In the genomic region with DNA sequence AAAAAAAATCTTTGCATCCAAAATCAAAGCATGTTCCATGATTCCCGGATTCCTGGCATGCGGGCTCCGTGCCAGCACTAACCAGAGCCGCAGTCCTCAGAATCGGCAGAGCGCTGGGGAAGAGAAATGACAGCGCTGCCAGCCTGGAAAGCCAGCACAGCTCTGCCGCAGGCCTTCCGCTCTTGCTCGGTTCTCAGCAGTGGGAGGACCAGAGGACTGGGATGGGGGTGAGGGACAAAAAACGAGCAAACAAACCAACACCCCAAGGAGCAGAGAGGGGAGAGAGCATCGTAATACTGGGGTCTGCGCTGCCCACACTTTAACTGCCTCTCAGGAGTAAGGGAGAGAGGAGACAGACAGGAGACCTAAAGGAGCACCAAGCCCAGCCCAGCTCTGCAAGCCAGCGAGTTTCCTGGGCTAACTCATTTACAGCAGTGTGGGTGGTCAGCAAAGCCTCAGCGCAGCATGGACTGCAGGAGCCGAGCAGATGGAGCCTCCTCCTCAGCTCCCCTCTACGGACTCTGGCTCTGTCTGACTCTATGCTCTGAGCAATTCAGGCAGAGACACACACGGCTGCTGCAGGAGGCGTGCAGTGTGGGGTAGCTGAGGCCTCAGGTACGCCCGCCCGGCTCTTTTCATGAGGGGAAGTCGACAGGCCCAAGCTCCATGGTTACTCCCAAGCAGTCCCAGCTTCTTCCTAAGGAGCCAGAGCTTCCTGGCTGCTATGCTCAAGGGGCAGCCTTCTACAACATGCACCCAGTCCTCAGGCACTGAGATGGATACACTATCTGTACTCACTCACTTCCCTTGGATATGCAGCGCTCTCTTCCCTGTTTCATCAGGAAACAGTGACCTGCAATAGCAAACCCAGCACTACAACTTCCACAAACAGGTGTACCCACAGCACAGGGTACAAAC, we compare ENCODE assay signal across 8 mouse cellular contexts. TPM values are rescaled to one million over a fixed set of nuclear protein-coding genes. Genes with fewer than 3 reads are reported as not detected.
A peak's percentile ranks its signal among the peaks of the same experiment; 100 is the strongest.
DNase-seq lines count a peak whose midpoint lies in the region; ATAC-seq and TF ChIP-seq lines count a peak whose summit lies in the region.

No protein-coding gene starts in this region.

- 14% methylated on average over 24 of the region's 24 CpGs for WGBS in forebrain, embryonic 14.5 days
- 22% methylated on average over 24 of the region's 24 CpGs for WGBS in intestine, embryonic 15.5 days
- 29% methylated on average over 24 of the region's 24 CpGs for WGBS in neural tube, embryonic 12.5 days
- 92% methylated on average over 24 of the region's 24 CpGs for WGBS in thymus, adult 2 months

- H3K4me3 ChIP-seq in forebrain, embryonic 14.5 days (ENCODE audit: low read depth, low read length), result peak overlapping the region; percentile 4; the same call in 1 of the 2 replicates
- H3K4me3 ChIP-seq in intestine, embryonic 15.5 days (replicated peaks), result peak overlapping the region; percentile 4
- no peak overlapping the region for H3K4me3 ChIP-seq in neural tube, embryonic 12.5 days
- H3K4me3 ChIP-seq in thymus, adult 2 months (ENCODE audit: control insufficient read depth, insufficient read depth, low read length), result no peak overlapping the region

- no peak for TF ChIP-seq POLR2A in thymus, adult 2 months (IDR thresholded peaks at IDR 0.05; ENCODE audit: control insufficient read depth, extremely low read depth, insufficient read depth, low read length, poor library complexity)

- peak overlapping the region; percentile 87 for H3K27ac ChIP-seq in forebrain, embryonic 14.5 days (ENCODE audit: low read depth, low read length)
- peak overlapping the region; percentile 80 for H3K27ac ChIP-seq in intestine, embryonic 15.5 days
- H3K27ac ChIP-seq in neural tube, embryonic 12.5 days, result no peak overlapping the region; the same call in 1 of the 2 replicates
- no peak overlapping the region for H3K27ac ChIP-seq in thymus, adult 2 months (ENCODE audit: control insufficient read depth, insufficient read depth, low read length)

- no peaks in the 10 kb centered on the region for H3K27me3 ChIP-seq in forebrain, embryonic 14.5 days (replicated peaks; ENCODE audit: control insufficient read depth, insufficient read depth, low read length)
- no peaks in the 10 kb centered on the region for H3K27me3 ChIP-seq in intestine, embryonic 15.5 days (replicated peaks)
- H3K27me3 ChIP-seq in neural tube, embryonic 12.5 days (replicated peaks), result no peaks in the 10 kb centered on the region
- H3K27me3 ChIP-seq in thymus, adult 2 months (ENCODE audit: control insufficient read depth, insufficient read depth, low read length), result no peaks in the 10 kb centered on the region

- H3K9me3 ChIP-seq in forebrain, embryonic 14.5 days (replicated peaks; ENCODE audit: control insufficient read depth, low read length), result no peaks in the 10 kb centered on the region
- H3K9me3 ChIP-seq in intestine, embryonic 15.5 days, result no peaks in the 10 kb centered on the region
- no peaks in the 10 kb centered on the region for H3K9me3 ChIP-seq in neural tube, embryonic 12.5 days

- ATAC-seq in forebrain, embryonic 14.5 days, result peak; percentile 88
- ATAC-seq in intestine, embryonic 15.5 days, result peak; percentile 78
- ATAC-seq in neural tube, embryonic 12.5 days (ENCODE audit: low FRiP score, low read depth), result peak; percentile 80

- H3K36me3 ChIP-seq in forebrain, embryonic 14.5 days (ENCODE audit: control insufficient read depth, insufficient read depth, low read length), result no peaks in the 10 kb centered on the region
- no peaks in the 10 kb centered on the region for H3K36me3 ChIP-seq in intestine, embryonic 15.5 days
- H3K36me3 ChIP-seq in neural tube, embryonic 12.5 days, result no peaks in the 10 kb centered on the region
- H3K36me3 ChIP-seq in thymus, adult 2 months (ENCODE audit: control insufficient read depth, insufficient read depth, low read length), result no peaks in the 10 kb centered on the region

- peak overlapping the region; percentile 48 for H3K9ac ChIP-seq in forebrain, embryonic 14.5 days (ENCODE audit: low read length)
- H3K9ac ChIP-seq in intestine, embryonic 15.5 days, result peak overlapping the region; percentile 15; the same call in 1 of the 2 replicates
- H3K9ac ChIP-seq in neural tube, embryonic 12.5 days, result peak overlapping the region; percentile 42; the same call in 1 of the 2 replicates

- DNase-seq in ZHBTc4 (ENCODE audit: low read depth, low spot score), result peak; percentile 18
- DNase-seq in cerebellum, adult 11 months, result peak; percentile 67
- DNase-seq in forebrain, embryonic 14.5 days (ENCODE audit: low spot score), result peak; percentile 82
- DNase-seq in left cerebral cortex, postnatal 14 days (ENCODE audit: low spot score in 2 of 2), result peak; percentile 64 to 72
- DNase-seq in urinary bladder, postnatal 10 days (ENCODE audit: low spot score), result no peak
- DNase-seq in thymus, adult 2 months, result no peak

- no peak for TF ChIP-seq CTCF in thymus, adult 2 months (IDR thresholded peaks at IDR 0.05; ENCODE audit: borderline replicate concordance, control insufficient read depth, extremely low read depth, insufficient read depth, low read length, poor library complexity)

- peaks cover 31% of the 10 kb centered on the region for H3K4me1 ChIP-seq in forebrain, embryonic 14.5 days (ENCODE audit: control insufficient read depth, insufficient read depth, low read length)
- H3K4me1 ChIP-seq in intestine, embryonic 15.5 days (replicated peaks), result peaks cover 32% of the 10 kb centered on the region
- H3K4me1 ChIP-seq in neural tube, embryonic 12.5 days, result peaks cover 29% of the 10 kb centered on the region
- peaks cover 1% of the 10 kb centered on the region for H3K4me1 ChIP-seq in thymus, adult 2 months (replicated peaks; ENCODE audit: control insufficient read depth, insufficient read depth, low read length)

- intact Hi-C loops in left cerebral cortex, postnatal 14 days (cut with DNase I), result no loop called here

- peak overlapping the region; percentile 42 for H3K4me2 ChIP-seq in forebrain, embryonic 14.5 days (ENCODE audit: low read length)
- peak overlapping the region; percentile 51 for H3K4me2 ChIP-seq in intestine, embryonic 15.5 days (replicated peaks)
- H3K4me2 ChIP-seq in neural tube, embryonic 12.5 days (replicated peaks), result peak overlapping the region; percentile 51

RNA-seq across cellular contexts. Expression of gene Map4k3, which starts 18.1 kb away (rescaled TPM):
- 29.0 and 30.7 TPM in 2 replicates for polyA plus RNA-seq in forebrain, embryonic 14.5 days (2014; fragmentation: Nextera tagmentation; extraction: Ambion mirVana)
- 23.5 and 24.1 TPM in 2 replicates for polyA plus RNA-seq in intestine, embryonic 15.5 days (2015; fragmentation: Nextera tagmentation; extraction: Ambion mirVana)
- total RNA-seq in left cerebral cortex, postnatal 14 days (2021), result 10 to 100 TPM; 62.2 to 64.8 TPM
- polyA plus RNA-seq in neural tube, embryonic 12.5 days (2016; fragmentation: Nextera tagmentation; extraction: Ambion mirVana), result 30.6 and 32.5 TPM in 2 replicates
- polyA plus RNA-seq in thymus, adult 2 months (2012; rRNA removed), result 5.1 and 5.9 TPM in 2 replicates

Comparison
In these comparisons a context has a peak if more than half of its experiments do, and no peak if none do; other contexts are left out.
1. DNase-seq: peak in ZHBTc4 (single experiment), cerebellum, adult 11 months (single experiment), forebrain, embryonic 14.5 days (single experiment) and left cerebral cortex, postnatal 14 days (2 of 2); none in urinary bladder, postnatal 10 days (single experiment) and thymus, adult 2 months (single experiment).
2. H3K27ac ChIP-seq: peak in forebrain, embryonic 14.5 days (single experiment) and intestine, embryonic 15.5 days (single experiment); none in neural tube, embryonic 12.5 days (single experiment) and thymus, adult 2 months (single experiment).
3. H3K4me3 ChIP-seq: peak in forebrain, embryonic 14.5 days (single experiment) and intestine, embryonic 15.5 days (single experiment); none in neural tube, embryonic 12.5 days (single experiment) and thymus, adult 2 months (single experiment).
4. Peak in every context shown above with its lines, with median percentiles within 50 percentile points of each other: ATAC-seq, H3K4me2 ChIP-seq and H3K9ac ChIP-seq.